Mouse (Mus musculus): ENCODE results near the gene Aurkb.
A peak's percentile ranks its signal among the peaks of the same experiment; 100 is the strongest.

The Aurkb gene

DNA sequence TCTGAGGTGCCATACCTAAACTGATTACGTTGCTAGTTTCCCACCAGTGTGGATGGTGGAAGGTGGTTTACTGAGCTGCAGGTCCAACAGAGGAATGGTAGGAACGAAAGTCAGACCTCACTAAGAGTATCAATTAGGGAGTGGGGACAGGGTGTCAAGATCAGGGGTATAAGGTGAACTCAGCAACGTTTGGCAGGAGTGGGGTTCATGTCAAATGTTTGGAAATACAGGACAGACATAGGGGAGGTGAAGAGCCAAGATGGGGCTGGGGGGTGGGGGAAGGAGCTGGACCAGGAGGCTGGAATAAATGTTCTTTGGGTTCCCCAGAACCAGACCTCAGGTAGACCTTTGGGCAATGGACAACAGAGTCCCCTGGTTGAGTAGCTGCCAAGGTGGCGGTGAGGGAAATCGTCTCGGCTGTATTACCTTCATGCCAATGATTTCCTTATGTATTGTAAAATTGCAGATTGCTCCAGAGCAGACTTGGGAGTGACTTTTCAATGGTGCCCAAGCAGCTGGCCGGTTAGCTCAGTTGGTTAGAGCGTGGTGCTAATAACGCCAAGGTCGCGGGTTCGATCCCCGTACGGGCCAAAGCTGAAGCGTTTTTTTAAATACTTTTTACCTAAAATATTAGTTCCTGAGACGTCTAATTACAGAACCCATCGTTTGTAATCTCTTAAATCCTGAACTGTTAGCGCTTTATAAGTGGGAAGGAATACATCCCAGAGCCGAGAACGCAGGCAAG is 8.8 kb upstream of the Aurkb start:
- peak; percentile 85 to 87 for DNase-seq (ENCODE audit: low spot score in 2 of 2)

DNA sequence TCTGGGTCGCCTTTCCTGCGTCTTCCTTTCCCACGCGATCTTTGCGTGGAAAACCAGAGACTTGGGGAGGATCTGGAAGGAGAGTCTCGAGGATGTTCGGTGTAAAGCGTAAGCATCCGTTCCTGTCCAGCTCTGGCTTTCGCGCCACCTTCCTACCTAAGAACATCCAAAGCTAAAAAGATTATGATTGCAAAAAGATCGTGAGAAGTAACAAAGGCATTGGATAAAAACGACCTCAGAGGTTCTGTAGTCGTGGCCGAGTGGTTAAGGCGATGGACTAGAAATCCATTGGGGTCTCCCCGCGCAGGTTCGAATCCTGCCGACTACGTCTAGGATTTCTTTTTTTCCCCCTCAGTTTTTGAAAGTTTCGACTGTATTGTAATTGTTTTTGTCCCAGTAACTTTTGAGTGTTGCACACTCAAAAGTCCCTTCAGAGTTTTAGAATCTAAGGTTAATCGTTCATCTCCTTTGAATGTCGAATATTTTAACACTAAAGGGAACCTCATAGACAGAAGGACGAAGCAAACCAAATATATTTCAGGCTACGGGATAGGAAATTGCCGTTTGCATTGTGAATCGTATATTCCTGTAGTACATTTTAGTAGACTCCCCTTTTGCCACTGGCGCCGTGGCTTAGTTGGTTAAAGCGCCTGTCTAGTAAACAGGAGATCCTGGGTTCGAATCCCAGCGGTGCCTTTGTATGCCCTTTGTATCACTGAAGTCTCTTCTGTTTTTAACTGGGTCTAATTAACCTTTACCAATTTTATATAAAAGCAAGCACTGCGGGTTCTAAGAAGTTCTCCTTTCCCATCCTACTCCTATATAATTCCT is 8.0 kb upstream of the Aurkb start:
- peak; percentile 80 to 85 for DNase-seq (ENCODE audit: low spot score in 2 of 2)

DNA sequence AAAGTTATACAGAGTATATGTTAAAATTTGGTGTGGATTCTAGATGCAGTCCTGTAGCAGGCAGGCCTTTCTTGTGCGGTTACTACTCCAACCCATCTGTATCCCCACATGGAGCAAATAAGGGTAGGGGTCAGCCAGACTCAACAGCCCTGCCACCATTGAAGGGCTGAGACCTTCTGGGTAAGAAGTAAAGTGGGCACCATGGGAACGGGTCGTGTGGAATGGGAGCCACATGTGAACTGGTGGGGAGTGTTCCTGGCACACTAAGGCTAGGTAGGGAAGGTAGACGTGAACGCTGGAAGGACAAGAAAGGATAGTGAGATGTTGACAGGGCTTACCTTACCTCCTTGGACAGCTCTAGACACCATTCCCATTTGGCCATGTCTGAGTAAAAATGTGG is 7.3 kb upstream of the Aurkb start:
- no peak for DNase-seq (ENCODE audit: low spot score in 2 of 2)

DNA sequence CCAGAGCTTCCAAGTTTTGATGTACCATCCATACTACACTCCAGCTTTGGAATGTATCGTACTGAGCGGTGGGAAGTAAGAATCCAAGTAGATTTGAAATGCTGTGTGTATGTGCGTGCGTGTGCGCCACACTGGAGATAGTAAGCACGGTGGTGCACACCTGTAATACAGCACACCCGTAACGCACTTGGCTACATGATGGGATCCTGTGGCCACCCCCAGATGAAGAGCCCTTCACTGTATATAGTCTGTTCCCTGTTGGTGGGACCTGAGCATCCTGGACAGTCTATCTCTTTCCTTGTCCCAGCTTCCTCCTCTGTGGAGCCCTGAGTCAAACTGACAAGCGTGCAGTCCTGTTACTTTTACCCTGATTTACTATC is 938 bp downstream of the Aurkb start:
- DNase-seq (ENCODE audit: low spot score in 2 of 2), result no peak

DNA sequence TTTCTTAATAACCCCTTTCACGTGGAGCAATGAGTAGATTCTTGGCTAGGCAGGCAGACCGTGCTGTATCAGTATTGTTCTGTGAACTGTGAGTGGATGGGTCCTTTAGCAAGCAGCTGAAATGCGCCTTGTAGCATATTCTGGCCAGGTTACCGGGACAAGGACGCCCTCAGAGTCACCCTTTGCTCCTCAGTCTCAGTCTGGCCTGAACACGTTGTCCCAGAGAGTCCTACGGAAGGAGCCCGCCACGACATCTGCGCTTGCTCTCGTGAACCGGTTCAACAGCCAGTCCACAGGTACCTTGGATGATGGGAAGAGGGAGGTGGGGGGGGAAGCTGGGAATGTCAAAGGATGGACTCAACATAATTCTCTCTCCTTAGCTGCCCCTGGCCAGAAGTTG is 2.1 kb downstream of the Aurkb start:
- no peak for DNase-seq (ENCODE audit: low spot score in 2 of 2)

DNA sequence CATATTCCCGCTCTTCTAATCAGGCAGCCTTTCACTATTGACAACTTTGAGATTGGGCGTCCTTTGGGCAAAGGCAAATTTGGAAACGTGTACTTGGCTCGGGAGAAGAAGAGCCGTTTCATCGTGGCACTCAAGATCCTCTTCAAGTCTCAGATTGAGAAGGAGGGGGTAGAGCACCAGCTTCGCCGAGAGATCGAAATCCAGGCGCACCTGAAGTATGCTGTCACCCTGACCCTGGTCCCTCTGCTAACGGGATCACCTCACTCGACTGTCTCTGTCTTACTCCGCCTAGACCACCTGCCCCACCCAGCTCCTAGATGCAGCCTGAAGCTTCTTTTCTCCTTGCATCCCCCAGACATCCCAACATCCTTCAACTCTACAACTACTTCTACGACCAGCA is 2.7 kb downstream of the Aurkb start:
- no peak for DNase-seq (ENCODE audit: low spot score in 2 of 2)

DNA sequence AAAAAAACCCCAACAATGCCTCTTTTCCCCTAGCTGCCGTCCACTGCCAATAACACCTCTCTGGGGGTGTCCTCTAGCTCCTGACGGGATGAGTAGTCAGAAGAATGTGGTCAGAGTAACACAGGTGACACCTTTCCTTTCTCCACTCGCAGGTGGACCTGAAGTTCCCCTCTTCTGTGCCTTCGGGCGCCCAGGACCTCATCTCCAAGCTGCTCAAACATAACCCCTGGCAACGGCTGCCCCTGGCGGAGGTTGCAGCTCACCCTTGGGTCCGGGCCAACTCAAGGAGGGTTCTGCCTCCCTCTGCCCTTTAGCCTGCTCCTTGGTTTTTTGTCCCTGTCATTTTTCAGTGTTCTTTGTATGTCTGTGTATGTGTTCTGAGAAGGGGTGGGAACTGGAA is 5.3 kb downstream of the Aurkb start:
- no peak for DNase-seq (ENCODE audit: low spot score in 2 of 2)

DNA sequence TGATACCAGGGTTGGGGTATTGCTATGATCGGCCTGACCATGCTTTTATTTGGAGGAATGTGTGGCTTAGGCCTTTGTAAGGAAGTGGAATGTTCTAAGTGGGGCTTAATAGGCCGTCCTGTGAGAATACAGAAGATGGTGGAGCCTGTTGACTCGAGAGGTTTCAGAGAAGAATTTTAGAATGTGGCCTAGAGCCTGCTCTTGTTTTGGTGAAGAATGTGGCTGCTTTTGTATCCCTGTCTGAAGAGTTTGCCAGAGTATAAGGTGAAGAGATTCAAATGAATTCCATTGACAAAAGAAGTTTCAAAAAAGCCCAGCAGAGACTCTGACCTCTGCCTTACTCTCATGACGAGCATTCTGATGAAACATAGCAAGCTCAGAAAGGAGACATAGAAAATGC is 6.3 kb downstream of the Aurkb start:
- DNase-seq (ENCODE audit: low spot score in 2 of 2), result no peak

DNA sequence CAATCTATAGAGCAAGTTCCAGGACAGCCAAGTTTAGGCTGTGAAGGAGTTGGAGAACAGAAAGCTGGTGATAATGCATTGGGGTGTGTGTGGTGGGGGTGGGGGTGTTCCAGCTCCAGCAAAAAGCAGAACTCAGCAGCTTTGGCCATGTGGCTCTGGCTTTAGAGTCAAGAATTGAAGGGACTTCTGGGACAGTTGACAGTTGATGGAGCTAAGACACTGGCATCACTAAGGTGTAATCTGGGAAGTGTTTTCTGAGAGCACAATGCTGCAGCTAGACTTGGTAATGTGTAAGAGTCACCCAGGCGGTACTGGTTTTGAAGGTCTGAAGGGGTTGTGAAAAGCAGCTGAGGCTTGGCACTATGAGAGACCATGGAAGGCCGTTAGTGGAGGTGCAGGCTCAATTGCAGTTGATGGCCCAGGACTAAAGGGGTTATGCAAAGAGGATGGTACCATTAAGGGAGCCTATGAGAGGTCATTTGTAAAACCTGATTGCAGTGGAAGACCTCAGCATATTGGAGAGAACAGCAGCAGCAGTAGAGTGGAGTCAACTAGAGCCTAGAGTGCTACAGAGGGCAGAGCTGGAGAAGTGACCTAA is 7.5 kb downstream of the Aurkb start:
- DNase-seq (ENCODE audit: low spot score in 2 of 2), result no peak

DNA sequence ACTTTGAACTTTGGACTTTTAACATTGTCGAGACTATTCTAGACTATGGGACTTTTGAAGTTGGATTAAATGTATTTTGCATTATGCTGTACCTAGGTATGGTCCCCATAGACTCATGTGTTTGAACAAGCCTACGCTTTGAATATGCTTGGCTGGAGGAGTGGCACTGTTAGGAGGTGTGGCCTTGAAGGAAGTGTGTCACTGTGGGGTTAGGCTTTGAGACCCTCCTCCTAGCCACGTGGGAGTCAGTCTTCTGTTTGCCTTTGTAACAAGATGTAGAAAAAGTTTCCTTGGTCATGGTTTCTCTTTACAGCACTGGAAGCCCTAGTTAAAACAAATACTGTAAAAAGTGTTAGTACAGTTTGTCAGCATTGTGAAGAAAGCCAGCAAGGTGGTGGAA is 8.4 kb downstream of the Aurkb start:
- no peak for DNase-seq (ENCODE audit: low spot score in 2 of 2)

DNA sequence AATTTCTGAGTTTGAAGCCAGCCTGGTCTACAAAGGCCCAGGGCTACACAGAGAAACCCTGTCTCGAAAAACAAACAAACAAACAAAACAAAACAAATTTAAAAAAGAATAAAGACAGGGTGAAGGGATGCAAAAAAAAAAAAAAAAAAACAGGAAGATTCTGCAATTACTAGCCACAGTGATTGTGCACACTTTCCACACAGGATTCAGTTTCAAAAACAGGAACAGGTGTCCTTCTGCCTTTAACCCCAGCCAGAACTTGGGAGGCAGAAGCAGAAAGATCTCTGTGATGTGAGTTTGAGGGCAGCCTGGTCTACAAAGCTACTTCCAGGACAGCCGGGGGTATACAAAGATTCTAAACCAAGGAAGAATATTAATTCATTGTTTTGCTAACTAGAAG is 12.8 kb downstream of the Aurkb start:
- no peak for DNase-seq (ENCODE audit: low spot score in 2 of 2)

DNA sequence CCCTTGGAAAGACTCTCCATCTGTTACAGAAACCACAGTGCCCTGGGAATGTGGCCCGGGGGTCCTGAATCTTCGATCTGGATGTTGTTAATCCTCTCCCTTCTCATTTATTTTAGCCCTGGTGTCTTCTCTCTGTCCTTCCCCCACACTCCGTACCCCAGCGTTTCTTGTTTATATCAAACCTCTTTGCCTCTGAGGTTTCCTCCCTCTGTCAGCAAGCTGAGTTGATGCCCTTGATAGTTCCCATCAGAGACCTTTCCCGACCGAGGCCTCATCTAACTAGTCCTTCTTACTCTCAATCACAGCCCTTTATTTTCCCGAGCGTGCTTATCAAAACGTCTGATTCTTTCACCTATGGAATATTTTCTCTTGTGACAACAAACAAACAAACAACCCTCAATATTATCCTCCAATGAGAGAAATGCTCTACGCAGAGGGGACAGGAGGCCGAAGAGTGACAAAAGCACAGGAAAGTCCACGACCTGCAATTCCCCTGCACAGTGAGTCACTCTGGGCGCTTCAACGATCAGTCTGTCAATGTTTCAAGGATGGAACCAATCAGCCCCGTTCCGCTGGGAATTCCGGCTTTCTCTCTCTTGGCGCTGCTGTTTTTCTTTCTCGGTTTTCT is 13.4 kb downstream of the Aurkb start:
- no peak for DNase-seq (ENCODE audit: low spot score in 2 of 2)

DNA sequence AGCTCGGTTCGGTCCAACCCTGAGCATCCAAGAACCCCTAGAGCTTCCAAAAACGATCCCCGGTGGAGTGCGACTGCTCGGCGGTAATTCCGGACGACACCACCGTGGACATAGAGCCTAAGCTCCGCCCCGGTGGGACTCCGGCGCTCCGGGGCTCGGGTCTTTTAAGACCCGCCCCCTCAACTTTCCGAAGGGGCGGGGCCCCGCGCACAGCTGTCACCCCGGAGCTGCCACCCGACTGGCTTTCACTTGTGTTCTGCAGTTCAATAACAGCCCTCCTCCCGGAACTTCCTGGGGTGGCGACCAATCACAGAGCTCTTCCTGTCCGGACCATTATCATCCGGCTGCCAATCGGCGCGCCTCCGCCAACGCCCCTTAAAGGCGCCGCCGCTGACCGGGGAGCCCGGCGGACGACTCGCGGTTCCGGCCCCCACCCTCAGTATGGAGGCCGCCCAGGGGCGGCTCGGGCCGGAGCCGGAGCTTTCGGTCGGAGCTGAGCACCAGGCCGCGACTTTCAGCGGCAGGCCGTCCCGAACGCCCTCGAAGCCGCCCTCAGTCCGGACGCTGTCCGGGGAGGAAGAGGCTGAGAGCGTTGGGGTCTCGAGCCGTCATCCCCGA is 14.0 kb downstream of the Aurkb start, which contains the start of gene Borcs6:
Gene Borcs6, plus strand, starts transcription at position 361 of the 618 bp plus-strand sequence.
- peak; percentile 92 to 94 for DNase-seq (ENCODE audit: low spot score in 2 of 2)

DNA sequence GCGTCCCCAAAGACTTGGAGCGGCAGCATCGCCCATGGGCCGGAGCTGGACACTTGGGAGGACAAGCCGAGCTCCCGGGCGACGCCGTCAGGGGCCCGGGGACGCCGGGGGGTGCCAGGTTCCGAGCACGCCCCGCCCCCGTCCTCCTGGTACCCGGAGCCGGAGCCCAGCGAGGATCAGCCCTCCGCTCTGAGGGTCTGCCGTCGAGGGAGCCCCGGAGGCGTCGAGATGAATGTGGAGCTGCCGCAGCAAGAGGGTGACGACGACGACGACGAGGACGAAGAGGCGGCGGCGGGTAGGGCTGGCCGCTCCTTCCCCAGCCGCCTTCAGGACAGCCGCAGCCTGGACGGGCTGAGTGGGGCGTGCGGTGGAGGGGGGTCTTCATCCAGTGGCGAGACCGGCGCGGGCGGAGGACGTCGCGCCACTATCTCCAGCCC is 14.5 kb downstream of the Aurkb start:
- DNase-seq (ENCODE audit: low spot score in 2 of 2), result no peak

DNA sequence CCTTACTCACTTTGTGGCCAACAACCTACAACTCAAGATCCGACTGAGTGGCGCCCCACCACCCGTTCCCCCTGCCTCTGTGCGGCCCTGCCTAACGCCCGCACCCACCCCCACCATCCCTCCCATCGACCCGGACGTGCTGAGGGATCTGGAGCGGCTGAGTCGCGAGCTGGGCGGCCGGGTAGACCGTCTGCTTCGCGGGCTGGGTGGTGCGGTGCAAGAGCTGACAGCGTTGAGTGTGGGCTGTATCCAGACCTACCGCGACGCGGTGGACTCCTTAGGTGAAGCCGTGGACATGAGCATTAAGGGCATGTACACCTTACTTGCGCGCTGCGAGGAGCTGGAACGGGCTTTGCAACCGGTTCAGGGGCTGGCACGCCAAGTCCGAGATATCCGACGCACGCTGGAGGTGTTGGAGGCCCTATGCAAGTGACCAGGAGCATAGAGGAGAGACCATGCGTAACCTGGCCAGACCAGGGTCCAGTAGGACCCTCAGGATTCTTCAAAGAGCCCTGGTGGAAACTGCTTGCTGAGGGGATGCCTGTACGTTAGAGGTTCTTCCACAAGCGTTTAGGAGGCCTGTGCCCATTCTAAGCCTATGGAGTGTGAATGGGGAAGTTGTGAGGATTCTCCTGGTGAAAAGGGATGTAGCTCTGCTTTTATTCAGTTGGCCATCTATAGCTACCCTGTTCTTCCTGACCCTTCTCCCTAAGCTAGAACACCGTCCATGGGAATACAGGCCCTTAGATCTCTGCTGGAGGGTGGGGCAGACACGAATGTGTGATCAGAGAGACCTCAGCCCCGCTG is 15.2 kb downstream of the Aurkb start:
- DNase-seq (ENCODE audit: low spot score in 2 of 2), result no peak

DNA sequence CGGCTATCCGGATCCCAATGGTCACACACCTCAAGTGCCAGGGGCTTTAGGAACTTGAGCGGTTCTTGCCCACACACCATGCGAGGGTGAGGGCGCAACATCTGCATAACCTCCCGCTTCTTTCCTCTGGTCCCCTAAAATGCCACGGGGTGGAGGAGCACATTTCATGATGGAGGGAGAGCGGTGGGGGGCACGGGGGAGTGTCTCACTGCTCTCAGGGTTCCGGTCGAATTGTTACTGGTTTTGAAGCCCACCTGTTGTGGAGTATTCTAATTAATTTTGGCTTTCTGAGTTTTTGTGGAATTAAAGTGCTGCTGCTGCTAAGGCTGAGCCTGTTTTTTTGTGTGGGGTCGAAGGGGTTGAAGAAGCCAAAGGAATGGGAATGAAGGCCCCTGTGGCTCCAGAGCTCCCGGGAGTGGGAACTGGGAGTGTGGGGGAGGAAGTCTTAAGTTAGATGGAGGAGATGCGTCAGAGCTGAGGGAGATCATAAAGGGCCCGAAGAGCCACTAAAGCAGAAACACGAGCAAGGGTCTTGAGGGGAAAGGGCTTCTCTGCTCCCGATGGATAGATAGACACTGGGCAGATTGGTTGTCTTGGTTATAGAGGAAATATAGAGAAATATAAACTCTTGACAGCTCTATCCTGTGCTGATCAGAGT is 15.9 kb downstream of the Aurkb start:
- DNase-seq (ENCODE audit: low spot score in 2 of 2), result no peak

DNA sequence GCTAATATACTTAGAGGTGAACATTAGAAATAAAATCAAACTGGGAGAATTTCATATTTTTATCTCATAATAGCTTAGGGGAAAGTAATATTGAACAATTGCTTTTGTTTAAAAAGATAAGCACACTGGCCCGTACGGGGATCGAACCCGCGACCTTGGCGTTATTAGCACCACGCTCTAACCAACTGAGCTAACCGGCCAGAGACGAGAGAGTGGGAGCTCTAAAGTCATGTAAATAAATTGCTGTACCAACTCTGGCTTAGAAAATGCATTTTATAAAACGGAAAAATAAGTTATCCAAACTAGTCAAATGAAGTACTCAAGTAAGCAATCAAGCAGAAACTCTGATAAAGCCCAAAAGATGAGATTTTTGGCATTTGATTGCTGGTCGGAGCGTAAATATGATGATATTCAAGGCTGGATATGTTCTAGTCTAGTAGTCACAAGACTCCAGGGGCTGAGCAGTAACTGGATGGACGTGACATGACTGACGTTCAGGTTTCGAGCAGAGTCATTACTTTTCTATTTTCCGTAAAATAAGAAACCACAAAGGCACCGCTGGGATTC is 16.8 kb downstream of the Aurkb start:
- peak; percentile 84 to 85 for DNase-seq (ENCODE audit: low spot score in 2 of 2)

DNA sequence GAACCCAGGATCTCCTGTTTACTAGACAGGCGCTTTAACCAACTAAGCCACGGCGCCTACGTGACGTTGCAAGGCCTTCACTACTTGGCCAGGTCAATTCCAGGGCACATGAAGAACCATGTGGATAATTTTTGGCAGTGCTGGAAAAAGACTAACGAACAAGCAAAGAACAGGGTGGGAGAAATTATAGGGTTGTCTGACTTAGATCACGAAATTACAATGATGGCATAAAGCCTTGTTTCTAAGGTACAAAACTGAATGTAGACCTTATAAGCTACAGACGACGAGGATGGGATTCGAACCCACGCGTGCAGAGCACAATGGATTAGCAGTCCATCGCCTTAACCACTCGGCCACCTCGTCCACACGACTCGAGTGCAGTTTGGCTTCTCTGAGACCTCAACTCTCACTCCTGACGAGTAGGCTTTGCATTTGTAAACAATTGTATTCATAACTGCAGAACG is 17.3 kb downstream of the Aurkb start:
- DNase-seq (ENCODE audit: low spot score in 2 of 2), result peak; percentile 97 to 98

DNA sequence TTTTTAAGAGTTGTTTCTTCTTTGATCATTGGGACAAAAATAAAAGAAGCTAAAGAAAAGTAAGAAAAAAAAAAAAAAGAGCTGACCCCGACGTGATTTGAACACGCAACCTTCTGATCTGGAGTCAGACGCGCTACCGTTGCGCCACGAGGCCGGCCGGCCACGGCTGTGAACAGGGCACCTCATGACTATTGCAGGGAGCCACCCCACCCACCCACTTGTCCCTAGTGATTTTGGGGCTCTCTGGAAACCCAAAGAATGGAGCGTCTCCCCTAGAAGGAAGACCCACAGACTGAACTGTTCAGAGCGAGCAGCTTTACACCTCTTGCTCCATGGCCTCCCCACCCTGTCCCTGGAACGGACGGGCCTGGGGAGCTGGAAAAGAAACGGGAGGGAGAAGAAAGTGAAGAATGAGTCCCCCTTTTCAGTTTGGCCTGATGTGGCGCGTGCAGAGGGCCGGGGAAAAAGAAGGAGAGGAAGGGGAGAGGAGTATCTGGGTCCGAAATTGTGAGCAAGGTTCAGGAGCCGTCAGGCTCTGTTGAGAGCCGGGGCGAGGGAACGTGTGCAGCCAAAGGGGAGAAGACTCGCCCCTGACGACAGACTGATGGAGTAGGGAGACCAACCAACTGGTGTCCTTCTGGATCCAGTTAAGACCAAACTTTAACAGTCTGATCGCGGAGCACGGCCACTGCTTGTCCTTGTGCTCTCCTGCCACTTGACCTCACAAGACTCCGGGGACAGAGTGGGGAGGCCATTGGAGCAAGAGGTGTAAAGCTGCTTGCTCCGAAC is 18.2 kb downstream of the Aurkb start:
- peak; percentile 82 to 84 for DNase-seq (ENCODE audit: low spot score in 2 of 2)
